Mouse (Mus musculus) CD4-positive, CD25-positive, alpha-beta regulatory T cell, adult 2 months (primary cell): ENCODE data around the gene Ptger4.

ENCODE experiments used
- DNase-seq: peaks from one replicate; pipeline ENCODE4 v3.0.0-alpha.2; 2012; ENCODE audit warnings: low read depth, low spot score

Gene Ptger4

GRCm38 (mm10) chr15:5238553-5238952, 5.4 kb downstream of the Ptger4 start:
- peak; percentile 62 for DNase-seq

- no peak for DNase-seq
Measured at GRCm38 (mm10) chr15:5238073-5238472, 5.9 kb downstream of the Ptger4 start.

DNA sequence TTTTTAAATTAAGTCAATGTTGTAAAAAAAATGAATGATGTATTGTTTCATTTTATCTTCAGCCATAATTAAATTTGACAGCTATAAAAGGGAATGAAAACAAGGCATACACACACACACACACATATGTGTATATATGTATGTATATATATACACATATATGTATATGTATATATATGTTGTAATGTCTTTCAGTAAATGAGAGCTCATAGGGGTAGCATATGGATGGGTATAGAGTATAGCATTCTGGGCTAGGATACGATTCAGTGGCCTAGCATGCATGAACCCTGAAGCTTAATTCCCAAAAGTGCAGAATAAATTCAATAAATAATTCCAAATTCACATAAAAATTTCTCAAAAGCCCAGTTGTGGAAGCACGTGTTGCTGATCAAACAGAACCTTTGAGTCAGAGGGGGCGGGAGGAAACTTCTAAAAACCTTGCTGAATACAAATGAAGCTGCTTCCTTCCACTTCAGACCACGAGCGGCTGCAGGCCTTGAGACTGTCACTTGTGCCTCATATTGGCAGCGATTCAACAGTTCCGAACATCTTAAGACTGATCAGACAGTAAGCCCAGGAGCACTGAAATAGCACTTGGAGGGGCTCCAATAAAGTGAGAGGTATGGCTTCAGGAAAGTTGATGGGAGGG, 6.9 kb downstream of the Ptger4 start:
- peak; percentile 82 for DNase-seq

GRCm38 (mm10) chr15:5236538-5236937, 7.4 kb downstream of the Ptger4 start:
- DNase-seq: peak; percentile 94

- peak; percentile 12 for DNase-seq
Measured at GRCm38 (mm10) chr15:5235527-5235926, 8.5 kb downstream of the Ptger4 start.

DNA sequence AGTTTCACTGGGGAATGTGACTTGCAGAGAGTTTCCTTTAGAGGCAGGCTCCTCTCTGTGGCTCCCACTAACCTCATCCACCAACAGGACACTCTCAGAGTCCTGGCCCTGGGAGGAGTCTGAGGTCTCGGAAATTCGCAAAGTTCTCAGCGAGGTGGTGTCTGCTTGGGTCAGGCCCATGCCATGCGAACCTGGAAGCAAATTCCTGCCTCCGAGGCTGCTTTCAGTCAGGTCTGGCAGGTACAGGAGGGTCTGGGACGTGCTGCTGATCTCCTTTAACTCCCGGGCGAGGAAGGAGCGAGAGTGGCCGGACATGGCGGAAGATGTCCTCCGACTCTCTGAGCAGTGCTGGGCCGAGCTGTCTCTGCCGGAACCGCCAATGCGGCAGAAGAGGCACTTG, 9.3 kb downstream of the Ptger4 start:
- no peak for DNase-seq

GRCm38 (mm10) chr15:5230746-5231145, 13.2 kb downstream of the Ptger4 start:
- DNase-seq: peak; percentile 40

DNA sequence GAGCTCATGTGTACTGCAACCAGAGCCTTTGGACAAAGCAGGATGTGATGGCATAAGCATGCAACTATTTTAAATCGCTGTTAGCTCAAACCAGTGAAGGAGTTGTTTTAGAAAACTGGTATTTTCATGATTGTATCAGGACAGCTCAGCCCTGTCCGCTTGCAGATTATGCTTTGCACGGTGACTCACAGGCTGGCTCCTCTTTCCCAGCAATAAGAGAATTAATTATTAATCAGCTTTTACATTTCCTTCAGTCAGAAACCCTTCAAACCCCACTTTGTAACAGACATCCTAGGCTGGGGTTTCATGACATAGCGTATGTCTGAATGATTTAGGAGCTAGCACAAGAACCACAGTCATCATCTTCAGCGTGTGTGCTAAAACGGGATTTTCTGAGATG, 23.5 kb downstream of the Ptger4 start:
- no peak for DNase-seq

GRCm38 (mm10) chr15:5209116-5209515, 34.9 kb downstream of the Ptger4 start:
- no peak for DNase-seq

DNA sequence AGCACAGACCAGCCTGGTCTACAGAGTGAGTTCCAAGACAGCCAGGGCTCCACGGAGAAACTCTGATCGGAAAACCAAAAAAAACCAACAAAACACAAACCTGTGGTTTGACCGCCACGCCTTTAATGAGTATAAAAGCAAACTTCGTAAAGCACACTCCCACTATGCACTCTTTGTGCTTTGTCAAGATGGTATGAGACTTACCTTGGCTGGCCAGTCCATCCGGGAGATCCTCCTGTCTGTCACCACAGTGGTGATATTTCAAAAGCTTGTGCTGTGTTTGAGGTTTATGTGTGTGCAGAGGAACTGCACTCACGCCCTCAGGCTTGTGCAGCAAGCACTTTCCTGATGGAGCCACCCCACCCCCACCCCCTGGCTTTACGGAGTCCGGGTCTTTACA, 38.8 kb downstream of the Ptger4 start:
- DNase-seq: no peak

DNA sequence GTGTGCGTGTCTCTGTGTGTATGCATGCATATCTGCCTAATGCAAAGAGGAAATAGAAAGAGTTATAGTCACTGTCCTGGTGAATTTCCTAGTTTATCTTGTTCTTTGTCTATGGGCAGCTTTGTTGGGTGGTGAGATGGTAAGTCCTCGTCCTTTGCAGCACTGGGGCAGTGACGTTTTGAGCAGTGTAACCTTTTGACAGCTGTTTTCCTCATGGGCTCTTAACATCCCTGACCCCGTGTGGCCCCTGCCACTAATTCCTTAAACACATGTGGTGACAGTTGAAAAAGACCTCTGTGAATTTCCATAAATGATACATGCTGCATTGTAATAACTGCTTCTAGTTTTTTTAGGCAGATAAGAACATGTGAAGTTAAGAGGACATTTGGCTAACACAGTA, 47.3 kb downstream of the Ptger4 start:
- DNase-seq: no peak

- no peak for DNase-seq
Measured at GRCm38 (mm10) chr15:5195987-5196514, 47.9 kb downstream of the Ptger4 start.

GRCm38 (mm10) chr15:5194931-5195330, 49.1 kb downstream of the Ptger4 start:
- no peak for DNase-seq

- no peak for DNase-seq
Measured at GRCm38 (mm10) chr15:5194446-5194845, 49.5 kb downstream of the Ptger4 start.

DNA sequence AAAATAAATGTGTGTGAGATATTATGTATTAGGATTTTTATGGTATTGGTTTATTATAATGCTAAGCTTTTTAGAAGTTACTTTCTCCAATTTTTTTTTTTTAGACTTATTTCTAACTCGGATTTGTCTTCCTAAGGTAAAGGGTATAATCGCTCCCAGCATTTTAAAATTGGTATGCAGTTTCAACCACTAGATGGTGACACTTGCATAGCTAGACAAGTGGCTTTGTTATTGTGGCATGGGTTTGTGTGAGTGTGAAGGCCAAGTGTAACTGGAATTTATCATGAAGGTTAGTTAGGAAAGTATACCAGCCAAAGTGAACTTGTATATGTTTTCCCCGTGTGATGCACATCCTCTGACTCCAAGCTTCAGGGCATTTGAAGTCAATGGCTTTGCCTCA, 50.2 kb downstream of the Ptger4 start:
- peak; percentile 62 for DNase-seq

DNA sequence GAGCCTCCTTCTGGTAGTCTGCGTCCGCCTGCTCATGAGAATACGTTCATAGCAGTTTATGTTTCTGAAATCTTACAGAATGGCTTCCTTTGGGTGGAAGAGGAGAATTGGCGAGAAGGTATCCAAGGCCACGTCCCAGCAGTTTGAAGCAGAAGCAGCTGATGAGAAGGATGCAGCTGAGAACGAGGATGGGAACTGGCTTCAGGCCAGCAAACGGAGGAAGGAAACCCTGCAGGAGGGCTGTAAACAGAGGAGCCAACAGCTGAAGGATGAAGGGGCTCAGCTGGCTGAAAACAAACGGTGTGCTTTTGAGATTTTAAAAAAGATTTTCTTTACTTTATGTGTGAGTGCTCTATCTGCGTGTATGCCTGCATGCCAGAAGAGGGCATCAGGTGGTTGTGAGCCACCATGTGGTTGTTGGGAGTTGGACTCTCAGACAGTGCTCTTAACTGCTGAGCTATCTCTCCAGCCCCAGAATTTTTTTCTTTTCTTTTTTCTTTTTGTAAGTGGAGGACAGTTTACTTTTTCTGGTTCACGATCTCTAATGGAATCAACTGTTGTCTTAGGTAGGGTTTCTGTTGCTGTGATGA, 54.4 kb downstream of the Ptger4 start:
- DNase-seq: peak; percentile 32

DNA sequence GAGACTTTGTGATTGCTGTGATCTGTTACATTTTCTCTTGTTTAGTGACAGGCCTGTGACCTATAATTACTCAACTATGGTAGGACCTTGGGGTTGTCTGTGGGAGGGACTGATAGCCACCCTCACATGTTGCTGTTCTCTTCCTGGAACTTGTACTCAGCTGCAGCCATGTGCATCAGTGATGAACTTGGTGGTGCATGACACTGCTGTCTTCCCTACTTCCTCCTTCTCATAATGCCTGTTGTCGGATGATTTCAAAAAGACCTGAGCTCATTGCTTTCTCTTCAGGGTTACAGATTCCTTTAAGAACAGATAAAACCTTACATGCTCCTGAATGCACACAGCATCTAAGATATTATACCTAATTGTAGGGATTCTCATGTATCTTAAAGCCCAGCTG, 56.0 kb downstream of the Ptger4 start:
- DNase-seq: no peak

- DNase-seq: peak; percentile 10
Measured at GRCm38 (mm10) chr15:5187116-5187515, 56.9 kb downstream of the Ptger4 start.

- DNase-seq: peak; percentile 23
Measured at GRCm38 (mm10) chr15:5186293-5186675, 57.7 kb downstream of the Ptger4 start.

- peak; percentile 73 for DNase-seq
Measured at GRCm38 (mm10) chr15:5185366-5186292, 58.4 kb downstream of the Ptger4 start, which contains the start of gene Ttc33. Ttc33 (plus strand) TSS chr15:5185525.

DNA sequence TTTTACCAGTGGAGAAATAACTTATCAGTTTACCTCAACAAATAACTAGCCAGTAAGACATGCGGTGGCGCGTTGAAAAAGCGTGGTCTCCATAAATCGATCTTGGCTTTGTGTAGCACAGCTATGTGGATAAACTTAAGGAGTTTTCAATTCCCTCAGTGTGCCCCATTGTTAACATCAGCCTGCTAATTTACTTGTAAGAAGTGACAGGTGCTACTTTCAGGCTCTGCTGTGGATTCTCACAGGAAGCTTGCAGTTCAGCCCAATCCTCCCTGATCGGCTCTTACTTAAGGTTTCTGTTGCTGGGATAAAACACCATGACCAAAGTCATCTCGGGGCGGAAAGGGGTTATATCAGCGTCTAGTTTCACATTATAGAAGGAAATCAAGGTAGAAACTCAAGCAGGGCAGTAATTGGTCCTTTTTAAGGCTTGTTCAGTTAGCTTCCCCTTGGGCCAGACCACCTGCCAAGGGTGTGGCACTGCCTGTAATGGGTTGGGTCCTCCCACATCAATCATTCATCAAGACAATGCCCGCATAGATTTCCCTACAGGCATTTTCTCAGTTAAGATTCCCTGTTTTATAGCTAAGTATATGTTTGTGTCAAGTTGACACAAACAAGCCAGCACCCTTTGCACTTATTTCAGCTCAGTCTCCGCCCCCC, 59.2 kb downstream of the Ptger4 start:
- DNase-seq: peak; percentile 24
